Mouse (Mus musculus) WW6 (cell line): ENCODE results near the gene Snx27.

Experiments
- DNase-seq: peaks from one replicate; pipeline ENCODE4 v3.0.0-alpha.2; 2013; ENCODE audit warnings: low read depth, low spot score

The Snx27 gene

DNA sequence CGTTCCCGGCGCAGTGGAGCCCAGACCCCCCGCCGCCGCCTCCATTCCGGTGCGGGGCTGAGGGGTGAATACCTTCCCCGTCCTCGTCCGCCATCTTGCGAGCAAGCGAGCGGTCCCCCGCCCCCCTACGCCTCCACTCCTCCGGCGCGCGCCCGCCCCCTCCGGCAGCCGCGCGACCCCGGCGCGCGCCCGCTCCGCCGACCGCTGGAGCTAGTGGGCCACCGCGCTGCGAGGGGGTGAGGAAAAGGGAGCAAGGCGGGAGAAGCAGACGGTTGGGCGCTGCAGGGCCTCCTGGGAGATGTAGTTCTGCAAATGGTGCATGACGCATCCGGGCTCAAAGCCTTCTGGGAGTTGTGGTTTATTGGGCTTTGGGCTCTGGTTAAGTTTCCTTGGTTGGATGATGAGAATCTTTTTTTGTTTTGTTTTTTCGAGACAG lies at the start of gene Snx27:
Gene Snx27, minus strand, starts transcription at position 261 of the 436 bp plus-strand sequence.
- peak; percentile 78 for DNase-seq

- no peak for DNase-seq
These were observed 47.4 kb upstream of the Snx27 start for GRCm38 (mm10) chr3:94629876-94630275.

- DNase-seq = no peak
These were observed 46.2 kb upstream of the Snx27 start for GRCm38 (mm10) chr3:94628712-94629111.

DNA sequence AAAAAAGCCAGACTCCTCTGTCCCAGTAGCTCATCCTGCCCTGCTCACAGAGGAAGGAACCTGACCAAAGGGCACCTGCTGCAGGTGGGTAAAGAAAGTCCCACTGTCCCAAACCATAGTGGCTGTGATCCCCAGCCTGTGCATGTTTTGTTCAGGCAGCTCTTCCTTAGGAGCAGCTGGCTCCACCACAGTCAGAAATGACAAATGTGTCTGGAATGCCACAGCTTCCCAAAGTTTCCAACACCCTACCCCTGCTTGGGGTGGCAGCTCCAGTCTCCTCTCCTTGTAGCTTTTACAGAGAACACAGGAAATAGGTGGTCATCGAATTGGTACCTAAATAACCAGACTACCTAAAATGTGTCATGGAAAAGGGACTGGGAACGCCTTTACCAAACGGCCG lies 41.8 kb upstream of the Snx27 start:
- DNase-seq = no peak

GRCm38 (mm10) chr3:94622550-94622949 lies 40.0 kb upstream of the Snx27 start:
- DNase-seq = no peak

DNA sequence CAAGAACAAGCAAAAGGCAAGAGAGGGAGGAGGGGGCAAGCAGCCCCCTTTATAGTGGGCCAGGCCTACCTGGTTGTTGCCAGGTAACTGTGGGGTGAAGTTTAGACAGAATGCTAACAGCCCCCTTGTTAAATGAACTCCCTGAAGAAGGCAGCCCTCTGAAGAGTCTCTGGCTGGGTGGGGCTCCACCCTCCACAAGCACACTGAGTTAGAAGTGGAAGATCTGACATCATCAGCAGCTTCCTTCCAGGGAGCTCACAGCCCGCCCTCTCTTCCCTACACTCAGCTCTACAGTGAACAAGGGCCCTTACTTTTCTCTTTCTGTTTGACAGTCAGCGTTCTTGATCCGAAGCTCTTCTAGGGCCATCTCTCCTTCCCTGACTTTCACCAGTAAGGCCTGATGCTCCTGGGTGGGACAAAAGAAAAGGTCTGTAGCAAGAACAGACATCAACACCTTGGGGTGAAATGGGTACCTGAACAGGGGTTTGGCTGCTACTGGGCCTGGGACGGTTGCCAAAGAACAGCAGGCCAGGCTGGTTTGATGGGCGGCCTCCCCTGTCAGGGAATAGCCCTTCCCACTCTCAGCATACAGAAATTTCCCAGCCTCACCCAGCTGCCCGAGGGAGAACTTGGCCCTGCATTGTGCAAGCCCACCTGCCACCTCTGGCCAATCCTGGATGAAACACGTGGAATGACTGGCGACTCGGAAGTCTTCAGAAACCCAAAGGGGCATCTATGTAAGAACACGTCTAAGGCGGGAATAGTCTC lies 39.4 kb upstream of the Snx27 start:
- DNase-seq = no peak

DNA sequence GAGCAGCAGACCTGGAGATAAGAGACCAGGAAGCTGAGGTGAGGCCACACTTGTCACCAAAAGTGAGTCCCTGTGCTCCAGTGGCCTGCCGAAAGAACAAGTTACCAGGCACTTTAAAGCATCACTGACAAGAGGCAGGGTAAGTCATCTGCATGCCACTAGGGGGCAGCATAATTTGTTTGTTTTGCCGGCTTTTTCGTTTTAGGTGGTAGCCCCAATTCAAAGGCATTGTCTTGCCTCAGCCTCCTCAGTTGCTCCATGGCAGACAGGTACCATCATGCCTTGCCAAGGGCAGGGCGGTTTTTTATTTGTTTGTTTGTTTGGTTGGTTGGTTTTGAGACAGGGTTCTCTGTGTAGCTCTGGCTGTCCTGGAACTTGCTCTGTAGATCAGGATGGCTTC lies 34.2 kb upstream of the Snx27 start:
- DNase-seq = peak; percentile 50

- DNase-seq = no peak
These were observed 30.9 kb upstream of the Snx27 start for GRCm38 (mm10) chr3:94613258-94613878.

GRCm38 (mm10) chr3:94612274-94612673 lies 29.8 kb upstream of the Snx27 start:
- DNase-seq = no peak

DNA sequence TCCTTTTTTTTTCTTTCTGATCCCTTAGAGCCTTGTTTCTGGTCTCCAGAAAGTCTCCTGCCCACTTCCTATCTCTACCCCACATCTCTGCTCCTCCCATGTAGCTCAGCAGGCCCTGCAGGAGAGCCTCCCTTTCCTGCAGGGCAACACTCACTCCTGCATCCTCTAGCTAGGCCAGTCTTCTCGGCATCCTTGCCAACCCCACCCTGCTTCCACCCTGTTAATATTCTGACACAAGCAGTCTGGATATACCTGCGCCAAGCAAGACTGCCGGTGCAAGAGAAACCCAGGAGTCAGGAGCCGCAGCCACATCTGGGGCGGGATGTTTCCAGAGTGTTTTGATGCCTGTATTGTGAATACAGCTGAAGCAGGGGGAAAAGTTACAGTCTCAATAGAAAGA lies 29.3 kb upstream of the Snx27 start:
- DNase-seq = no peak

GRCm38 (mm10) chr3:94611343-94611742 lies 28.8 kb upstream of the Snx27 start:
- no peak for DNase-seq

- DNase-seq = no peak
These were observed 28.1 kb upstream of the Snx27 start for GRCm38 (mm10) chr3:94610581-94610980.

DNA sequence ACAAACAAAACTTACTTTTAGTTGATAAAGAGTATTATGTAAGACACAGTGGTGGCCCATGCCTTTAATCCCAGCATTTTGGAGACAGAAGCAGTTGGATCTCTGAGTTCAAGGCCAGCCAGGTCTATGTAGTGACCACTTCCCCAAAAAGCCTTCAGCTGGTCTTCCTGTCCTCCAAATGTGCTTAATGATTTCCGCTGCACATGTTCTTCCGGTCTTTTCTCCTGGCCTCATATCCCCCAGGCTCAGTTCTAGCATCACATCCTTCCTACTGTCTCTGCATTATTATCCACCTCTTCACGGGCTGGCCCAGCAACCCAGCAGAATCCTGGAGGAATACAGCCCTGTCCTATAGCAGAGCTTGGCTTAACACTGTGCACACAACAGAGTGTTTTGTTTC lies 27.1 kb upstream of the Snx27 start:
- DNase-seq = no peak

DNA sequence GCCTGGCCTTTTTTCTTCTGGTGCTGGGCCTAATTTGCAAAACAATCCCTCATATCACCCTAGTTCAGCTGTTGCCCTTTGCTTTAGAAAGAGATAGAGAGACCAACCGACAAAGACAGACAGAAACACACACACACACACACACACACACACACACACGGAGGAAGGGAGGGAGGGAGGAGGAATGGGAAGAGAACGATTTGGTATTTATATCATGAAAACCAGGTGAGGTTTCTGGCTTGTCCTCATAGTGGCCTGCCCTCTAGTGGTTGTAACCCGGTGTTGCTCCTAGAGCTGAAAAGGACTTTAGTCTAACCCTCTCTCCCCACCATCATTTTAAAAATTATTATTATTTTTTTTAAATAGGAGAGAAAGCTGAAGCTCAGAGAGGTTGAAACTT lies 19.4 kb upstream of the Snx27 start:
- DNase-seq = no peak

DNA sequence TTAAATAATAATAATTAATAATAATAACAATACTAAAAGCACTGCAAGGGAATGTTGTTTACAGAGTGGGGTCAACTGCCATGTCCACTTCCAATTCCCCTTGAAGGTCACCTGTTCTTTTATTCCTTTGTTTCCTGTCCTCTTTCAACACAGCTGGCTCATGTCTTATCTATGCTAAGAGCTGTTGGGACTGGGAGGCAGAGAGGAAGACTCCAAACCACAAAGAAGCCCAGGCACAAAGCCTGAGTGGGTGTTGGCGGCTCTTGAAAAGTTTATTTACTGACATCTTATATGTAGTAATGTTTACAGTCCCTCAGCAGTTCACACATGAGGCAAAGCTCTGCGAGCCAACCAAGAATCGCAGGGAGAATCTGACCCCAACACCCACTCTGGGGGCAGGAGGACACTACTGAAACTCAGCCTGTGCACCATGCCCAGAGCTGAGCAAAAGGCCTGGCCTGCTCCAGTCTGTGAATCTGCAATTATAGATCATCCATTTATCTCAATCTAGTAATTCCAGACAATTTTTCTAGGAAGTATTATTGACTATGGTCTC lies 14.8 kb upstream of the Snx27 start:
- no peak for DNase-seq

- DNase-seq = no peak
These were observed 13.4 kb upstream of the Snx27 start for GRCm38 (mm10) chr3:94595871-94596287.

DNA sequence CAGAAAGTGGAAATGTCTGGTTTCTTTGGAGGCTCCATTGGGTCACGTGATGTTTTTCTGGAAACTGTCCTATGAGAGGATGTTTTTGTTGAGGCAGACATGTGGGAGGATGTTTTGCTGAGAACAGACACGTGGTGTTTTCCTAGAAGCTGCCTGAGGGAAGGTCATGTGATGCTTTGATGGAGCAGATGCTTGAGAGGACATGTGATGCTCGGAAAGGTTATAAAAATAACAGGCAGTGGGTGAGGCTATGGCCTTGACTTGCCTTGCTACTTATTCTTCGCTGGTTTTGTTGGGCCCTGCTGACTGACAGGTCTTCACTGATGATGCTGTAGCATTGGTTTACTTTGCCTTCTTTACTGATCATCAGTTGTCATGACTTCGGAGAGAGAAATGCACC lies 8.6 kb upstream of the Snx27 start:
- DNase-seq = no peak

GRCm38 (mm10) chr3:94587962-94588361 lies 5.4 kb upstream of the Snx27 start:
- DNase-seq = no peak

DNA sequence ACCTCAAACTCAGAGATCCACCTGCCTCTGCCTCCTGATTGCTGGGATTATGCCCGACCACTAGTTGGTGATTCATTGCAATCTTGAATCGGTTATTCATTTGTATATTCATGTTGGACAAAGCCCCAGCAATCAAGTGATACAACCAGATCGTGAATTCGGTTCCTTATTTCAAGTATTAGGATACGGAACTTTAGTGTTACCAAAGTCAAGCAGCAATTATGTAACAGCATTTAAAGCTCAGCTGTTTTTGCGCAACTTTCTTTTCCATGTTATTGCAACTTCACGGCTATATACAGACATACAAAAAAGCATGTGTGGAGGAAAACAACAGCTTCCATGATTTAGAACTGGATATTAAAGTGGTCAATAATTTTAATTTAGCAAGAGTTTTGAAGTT lies 428 bp upstream of the Snx27 start:
- DNase-seq = no peak

GRCm38 (mm10) chr3:94581793-94582455 lies 592 bp downstream of the Snx27 start:
- DNase-seq = no peak

- DNase-seq = no peak
These were observed 1.3 kb downstream of the Snx27 start for GRCm38 (mm10) chr3:94581138-94581780.

GRCm38 (mm10) chr3:94574506-94574905 lies 8.0 kb downstream of the Snx27 start:
- DNase-seq = no peak
